Mouse (Mus musculus) brain, embryonic 18.5 days (tissue): ENCODE measurements at regions not wholly inside any gene's neighbourhood (a gene's known extent, or its start where the extent isn't known, plus 50 kb on each side); places are given as distances from the start of the nearest gene placed in this dataset.

ENCODE experiments used
- DNase-seq: peaks from one replicate; pipeline ENCODE4 v3.0.0-alpha.2; 2012; ENCODE audit warnings: low read depth, low spot score

DNA sequence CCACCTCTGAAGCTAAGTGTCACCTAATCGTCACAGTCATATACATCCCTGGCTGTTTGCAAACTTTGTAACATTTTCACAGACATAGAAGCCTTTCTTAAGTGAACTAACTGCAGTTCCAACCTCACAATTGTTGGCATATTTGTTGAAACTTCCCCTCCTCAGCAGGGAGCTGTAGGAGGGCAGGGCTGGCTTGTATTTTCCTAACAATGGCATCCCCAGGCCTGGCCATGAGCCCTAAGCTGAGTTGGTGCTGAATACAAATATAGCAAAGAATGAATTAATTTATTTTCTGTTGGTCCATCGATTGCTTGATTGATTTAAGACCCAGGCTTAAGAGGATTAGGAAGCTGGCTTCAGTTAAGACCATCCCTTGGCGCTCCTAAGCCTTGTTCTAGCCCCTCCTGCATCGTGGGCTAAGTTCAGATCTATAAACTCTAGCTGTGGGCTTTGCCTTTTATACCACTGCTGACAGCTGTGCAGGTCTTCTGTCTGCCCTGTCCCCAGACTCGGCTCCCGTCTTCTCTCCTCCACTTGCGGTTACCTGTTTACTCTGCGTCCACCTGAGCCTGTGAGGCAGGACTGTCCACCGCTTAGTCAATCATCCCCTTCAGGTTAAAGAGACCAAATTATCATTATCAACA lies 269.8 kb downstream of the Hlx start:
- no peak for DNase-seq

- DNase-seq = no peak
Observed at GRCm38 (mm10) chr1:184461411-184461810, 271.0 kb downstream of the Hlx start.

- DNase-seq = no peak
Observed at GRCm38 (mm10) chr1:184456727-184457126, 275.7 kb downstream of the Hlx start.

GRCm38 (mm10) chr1:184454381-184454780 lies 278.0 kb downstream of the Hlx start:
- DNase-seq = no peak

- no peak for DNase-seq
Observed at GRCm38 (mm10) chr1:184453673-184454072, 278.7 kb downstream of the Hlx start.

DNA sequence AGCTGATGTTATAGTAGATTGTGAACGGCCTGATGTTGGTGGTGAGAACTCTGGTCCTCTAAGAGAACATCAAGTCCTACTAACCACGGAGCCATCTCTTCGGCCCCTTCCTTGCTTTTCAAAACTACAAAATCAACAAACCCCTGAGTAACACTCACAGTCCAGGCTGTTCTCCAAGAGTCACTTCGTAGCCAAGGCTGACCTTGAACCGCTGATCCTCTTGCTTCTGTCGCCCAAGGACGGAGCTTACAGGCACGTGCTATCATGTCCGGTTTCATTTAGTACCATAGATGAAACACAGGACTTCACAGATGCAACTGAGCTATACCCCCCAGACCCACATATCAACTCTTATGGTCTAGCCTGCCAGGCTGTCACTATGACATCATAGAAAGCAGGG lies 279.4 kb downstream of the Hlx start:
- no peak for DNase-seq

GRCm38 (mm10) chr1:184451686-184452085 lies 280.7 kb downstream of the Hlx start:
- DNase-seq = no peak

- DNase-seq = no peak
Observed at GRCm38 (mm10) chr1:184449007-184449406, 283.4 kb downstream of the Hlx start.

DNA sequence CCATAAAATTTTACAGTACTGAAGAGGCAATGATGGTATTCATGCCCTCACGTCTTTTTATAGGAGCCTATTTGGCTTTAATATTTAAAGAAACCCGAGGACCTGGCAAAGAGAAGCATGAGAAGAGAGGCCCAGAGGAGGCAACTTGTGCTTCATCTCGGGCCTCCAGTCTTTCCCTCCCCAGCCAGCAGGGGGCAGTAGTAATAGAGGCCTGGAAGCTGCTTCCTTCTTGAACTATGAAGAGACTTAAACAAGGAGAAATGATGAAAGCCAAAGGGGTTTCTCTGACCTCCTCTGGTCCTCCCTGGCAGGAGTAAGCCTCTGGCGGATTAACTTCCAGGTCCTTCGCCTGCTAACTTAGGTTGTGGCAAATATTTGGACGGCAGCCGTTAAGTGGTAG lies 284.5 kb downstream of the Hlx start:
- no peak for DNase-seq

GRCm38 (mm10) chr1:184447161-184447667 lies 285.2 kb downstream of the Hlx start:
- DNase-seq = no peak

GRCm38 (mm10) chr1:184444189-184444588 lies 288.2 kb downstream of the Hlx start:
- DNase-seq = no peak

DNA sequence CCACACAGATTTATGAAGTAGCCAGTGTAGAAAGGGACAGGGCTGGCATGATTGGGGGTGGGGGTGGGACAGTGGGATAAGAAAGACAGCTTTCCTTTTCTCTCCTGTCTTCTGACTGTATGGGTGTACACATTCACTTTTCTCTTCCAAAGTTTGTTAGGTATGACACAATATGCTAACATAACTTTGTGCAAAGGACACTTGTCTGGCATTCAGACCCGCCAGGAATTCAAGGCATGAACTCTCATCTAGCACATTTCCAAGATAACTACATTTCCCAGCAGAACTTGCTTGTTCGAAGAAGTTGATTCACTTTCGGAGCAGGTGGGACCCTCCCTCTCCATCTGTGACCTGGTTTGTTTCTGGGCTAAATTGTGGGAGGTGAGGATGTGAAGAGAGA lies 289.7 kb downstream of the Hlx start:
- no peak for DNase-seq

DNA sequence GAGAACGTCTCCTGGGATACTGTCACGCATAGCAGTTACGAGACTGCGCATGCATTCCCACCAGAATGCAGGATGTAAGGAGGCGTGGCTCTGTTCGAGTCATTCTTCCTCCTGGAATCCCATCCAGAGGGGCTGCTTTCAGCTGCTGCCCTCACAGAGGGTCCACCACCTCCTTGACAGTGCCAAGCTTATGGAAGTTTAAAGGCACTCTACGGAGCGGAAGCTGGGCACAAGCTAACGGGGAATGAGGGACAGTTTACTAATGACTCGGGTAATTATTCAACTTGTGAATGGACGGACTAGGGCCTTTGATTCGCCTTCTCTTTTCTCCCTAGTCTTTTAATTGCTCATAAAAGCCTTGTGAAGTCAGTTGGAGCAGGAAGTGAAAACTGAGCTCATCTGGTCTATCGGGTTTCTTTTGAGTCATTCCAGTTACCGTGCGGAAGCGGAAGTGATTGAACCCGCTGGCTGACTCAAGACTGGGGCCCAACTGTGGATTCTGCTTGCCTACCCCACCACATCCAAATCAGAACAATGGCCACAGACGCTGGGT lies 291.3 kb downstream of the Hlx start:
- DNase-seq = peak; percentile 16

DNA sequence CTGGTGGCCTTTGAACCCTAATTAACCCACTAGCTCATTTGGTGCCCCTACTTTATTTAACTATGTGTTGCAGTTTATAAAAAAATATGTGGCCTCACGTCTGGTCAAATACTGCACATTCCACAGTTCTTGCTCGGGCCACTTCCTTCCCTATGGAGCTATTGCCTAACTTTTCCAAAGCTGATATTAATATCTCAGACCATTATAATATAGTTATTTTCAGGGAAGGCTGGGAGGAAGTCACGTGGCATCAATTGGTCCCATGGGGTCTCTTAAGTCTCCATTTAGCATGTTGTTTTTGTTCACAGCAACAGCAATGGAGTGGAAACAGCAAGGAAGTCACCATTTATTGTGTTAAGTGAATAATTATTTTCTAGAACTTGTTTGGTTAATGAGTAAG lies 292.9 kb downstream of the Hlx start:
- no peak for DNase-seq

DNA sequence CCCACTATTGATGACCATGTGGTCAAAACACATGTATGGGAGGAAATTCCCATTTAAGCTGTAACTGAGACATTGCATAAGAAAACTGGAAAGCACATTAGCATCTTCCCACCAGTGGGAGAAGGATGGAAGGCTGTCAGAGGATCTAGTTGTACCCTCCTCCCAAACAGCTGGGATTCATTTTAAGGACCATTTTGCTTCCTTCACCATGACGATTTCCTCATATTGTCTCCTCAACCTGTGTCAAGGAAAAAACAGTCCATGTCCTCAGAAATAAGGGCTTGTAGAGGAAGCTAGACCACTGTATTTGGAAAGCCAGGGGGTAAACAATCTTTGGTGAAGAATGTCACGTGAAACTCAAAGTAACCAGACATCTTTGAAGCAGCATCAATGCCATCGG lies 296.0 kb downstream of the Hlx start:
- DNase-seq = no peak

GRCm38 (mm10) chr1:184428612-184429011 lies 303.8 kb downstream of the Hlx start:
- no peak for DNase-seq

DNA sequence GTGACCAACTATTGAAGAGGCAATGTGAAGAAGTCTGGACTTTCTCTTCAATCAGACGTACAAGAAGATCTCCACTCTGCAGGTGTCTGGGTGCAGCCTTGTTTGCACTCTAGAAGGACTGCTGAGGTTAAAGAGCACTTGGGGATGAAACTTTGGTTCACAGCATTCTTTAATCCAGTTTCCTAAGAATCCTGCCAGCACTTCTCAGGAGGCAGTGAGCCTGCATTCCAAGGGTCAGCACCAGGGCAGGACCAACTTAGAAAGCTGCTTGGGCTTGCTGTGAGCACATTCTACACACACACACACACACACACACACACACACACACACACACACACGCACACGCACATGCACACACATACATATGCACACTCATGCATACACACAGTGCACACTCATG lies 304.4 kb downstream of the Hlx start:
- DNase-seq = no peak

DNA sequence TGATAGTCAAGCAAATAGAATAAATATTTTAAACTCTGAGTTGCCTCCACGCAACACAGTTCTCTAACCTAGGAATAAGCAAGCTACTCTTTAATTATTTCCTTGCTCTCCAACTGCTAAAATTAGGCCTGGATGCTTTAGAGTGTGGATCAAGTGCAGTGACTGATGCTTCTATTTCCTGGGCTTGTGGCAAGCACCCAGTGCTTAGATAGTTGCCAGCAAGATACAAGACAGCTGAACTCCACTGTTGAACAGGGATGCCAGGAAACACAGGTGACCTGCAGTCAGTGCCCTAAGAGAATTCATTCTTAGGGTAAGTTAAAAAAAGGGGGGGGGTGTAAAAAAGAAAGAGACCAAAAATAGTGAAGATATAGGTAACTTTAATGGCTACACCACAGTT lies 306.7 kb downstream of the Hlx start:
- no peak for DNase-seq

DNA sequence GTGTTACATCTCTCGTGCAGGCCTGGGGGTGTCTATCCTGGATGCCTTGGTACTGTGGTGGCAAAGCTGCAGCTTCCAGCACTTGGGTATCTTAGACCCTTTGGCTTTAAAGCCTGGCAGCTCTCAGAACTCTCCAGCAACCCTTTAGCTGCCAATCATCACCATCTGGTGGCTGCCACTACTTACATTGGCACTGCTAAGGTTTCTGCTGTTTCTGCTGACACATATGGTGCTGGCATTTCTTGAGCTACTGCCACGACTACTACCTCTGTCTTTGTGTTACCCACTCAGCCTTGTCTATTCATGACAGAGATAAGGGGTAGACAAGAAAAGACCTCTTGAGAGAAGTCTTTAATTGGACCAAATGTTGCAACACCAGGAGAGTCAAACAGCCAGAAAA lies 308.4 kb downstream of the Hlx start:
- peak; percentile 20 for DNase-seq

- no peak for DNase-seq
Observed at GRCm38 (mm10) chr1:184412596-184412995, 319.8 kb downstream of the Hlx start.

GRCm38 (mm10) chr1:184411066-184411465 lies 321.4 kb downstream of the Hlx start:
- DNase-seq = no peak

- no peak for DNase-seq
Observed at GRCm38 (mm10) chr1:184409986-184410385, 322.4 kb downstream of the Hlx start.

DNA sequence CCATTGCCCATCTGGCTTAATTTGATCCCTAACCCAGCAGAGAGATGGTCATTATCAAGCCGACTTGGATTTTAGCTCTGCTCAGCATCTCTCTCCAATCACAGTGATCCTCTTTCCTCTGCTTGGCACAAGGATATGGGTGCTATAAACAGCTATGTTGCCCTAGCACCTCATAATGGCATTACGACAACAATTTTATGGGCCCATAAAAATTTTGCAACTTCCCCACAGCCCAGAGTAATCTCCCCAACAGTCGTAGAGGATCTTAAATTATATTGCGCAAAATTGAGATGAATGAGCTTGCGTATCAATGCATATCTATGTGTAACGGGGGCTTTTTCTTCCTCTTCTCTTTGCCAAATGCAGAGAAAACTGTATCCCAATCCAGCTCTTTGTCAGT lies 329.4 kb downstream of the Hlx start:
- no peak for DNase-seq

DNA sequence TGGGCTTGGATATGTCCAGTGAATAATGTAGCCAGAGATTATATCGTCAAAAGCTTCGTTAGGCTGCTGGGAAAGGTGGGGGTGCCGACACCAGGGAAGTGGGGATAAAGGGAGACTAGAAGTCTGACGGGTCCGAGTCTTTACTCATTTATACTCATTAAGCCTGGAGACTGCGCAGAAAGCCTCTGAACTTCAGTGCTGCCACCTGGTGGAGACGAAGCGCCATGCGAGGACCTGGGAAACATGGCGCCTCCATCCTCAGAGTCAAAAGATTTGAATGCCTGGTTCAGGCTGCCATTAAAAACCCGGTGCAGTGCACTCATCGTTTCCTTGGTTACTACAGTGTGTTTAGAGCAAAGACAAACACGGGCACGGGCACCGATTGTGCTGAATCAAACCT lies 337.2 kb downstream of the Hlx start:
- DNase-seq = no peak
